Mouse (Mus musculus): ENCODE results near the gene Treh. TPM values are rescaled to one million over a fixed set of nuclear protein-coding genes. Genes with fewer than 3 reads are reported as not detected.

The Treh gene
- polyA plus RNA-seq, 1 experiment from 2014 or later = not detected

- Histone ChIP-seq H3K4me3 (no peak overlapping the region), H3K4me1 (replicated peaks) (no peaks in the 10 kb centered on the region), H3K36me3 (peaks cover 77% of the 10 kb centered on the region), H3K9ac (no peak overlapping the region), H3K4me2 (no peak overlapping the region), H3K27me3 (no peaks in the 10 kb centered on the region), H3K9me3 (replicated peaks) (no peaks in the 10 kb centered on the region), H3K27ac (no peak overlapping the region)
- ATAC-seq (replicated peaks; ENCODE audit: insufficient number of reproducible peaks, insufficient read depth, low FRiP score, low read depth) = no peak; the same call in 1 of the 2 replicates
- 73% methylated on average over 5 of the region's 5 CpGs for WGBS
These were observed 26.7 kb downstream of the Treh start for GRCm38 (mm10) chr9:44699730-44700129.

GRCm38 (mm10) chr9:44707749-44708428, 34.9 kb downstream of the Treh start:
- 28% methylated on average over 28 of the region's 28 CpGs for WGBS
- peak; percentile 24; the same call in 1 of the 2 replicates for ATAC-seq (replicated peaks; ENCODE audit: insufficient number of reproducible peaks, insufficient read depth, low FRiP score, low read depth)
- H3K27ac ChIP-seq = peak overlapping the region; percentile 63

DNA sequence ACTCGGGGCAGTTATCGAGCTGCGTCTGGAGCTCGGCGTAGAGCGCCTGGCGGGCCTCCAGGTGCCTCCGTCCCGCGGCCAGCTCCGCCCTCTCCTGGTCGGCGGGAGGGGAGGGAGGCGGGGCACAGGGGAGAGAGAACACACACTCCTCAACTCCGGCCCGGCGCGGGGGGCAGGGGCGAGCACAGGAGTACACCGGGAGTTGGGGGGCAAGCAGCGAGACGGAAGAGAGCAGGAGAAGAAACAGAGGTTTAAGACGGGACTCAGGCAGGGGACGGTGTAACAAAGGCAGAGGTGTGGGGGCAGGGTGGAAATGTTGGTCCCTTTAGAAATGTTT, 35.4 kb downstream of the Treh start:
- Histone ChIP-seq H3K9me3 (replicated peaks) (no peaks in the 10 kb centered on the region), H3K27ac (peak overlapping the region; percentile 63), H3K9ac (peak overlapping the region; percentile 54), H3K4me3 (peak overlapping the region; percentile 52), H3K27me3 (no peaks in the 10 kb centered on the region), H3K36me3 (peaks cover 39% of the 10 kb centered on the region; the same call in 1 of the 2 replicates), H3K4me1 (replicated peaks) (peaks cover 20% of the 10 kb centered on the region), H3K4me2 (peak overlapping the region; percentile 73)
- 3% methylated on average over 24 of the region's 24 CpGs for WGBS
- ATAC-seq (replicated peaks; ENCODE audit: insufficient number of reproducible peaks, insufficient read depth, low FRiP score, low read depth) = peak; percentile 88

More at GRCm38 (mm10) chr9:44707749-44708428, 34.9 kb downstream of the Treh start:
- H3K4me1 ChIP-seq (replicated peaks) = peaks cover 20% of the 10 kb centered on the region
- H3K27me3 ChIP-seq = no peaks in the 10 kb centered on the region
- peak overlapping the region; percentile 52 for H3K4me3 ChIP-seq
- H3K9ac ChIP-seq = peak overlapping the region; percentile 54
- no peaks in the 10 kb centered on the region for H3K9me3 ChIP-seq (replicated peaks)
- peak overlapping the region; percentile 73 for H3K4me2 ChIP-seq
- peaks cover 44% of the 10 kb centered on the region; the same call in 1 of the 2 replicates for H3K36me3 ChIP-seq

DNA sequence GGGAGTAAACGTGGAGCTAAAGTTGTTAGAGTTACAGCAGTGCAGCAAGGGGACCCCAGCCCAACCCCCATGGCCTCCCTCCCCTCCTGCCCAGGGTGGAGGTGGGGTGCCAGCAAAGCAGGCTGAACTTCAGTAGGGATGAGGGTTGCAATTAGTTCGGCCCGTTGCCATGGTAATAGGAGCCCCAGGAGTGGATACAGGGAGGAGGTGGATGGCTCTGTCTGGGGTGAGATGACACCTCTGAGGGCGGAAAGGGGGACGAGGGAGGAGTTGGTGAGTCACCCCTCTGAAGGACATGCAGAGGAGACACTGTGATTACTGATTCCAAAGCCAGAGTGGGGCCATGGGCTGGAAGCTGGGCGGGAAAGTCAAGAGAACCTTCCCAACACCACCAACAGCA, 35.9 kb downstream of the Treh start:
- H3K9me3 ChIP-seq (replicated peaks) = no peaks in the 10 kb centered on the region
- H3K36me3 ChIP-seq = peaks cover 33% of the 10 kb centered on the region; the same call in 1 of the 2 replicates
- no peaks in the 10 kb centered on the region for H3K27me3 ChIP-seq
- 26% methylated on average over 6 of the region's 6 CpGs for WGBS
- H3K4me3 ChIP-seq = peak overlapping the region; percentile 52
- peaks cover 20% of the 10 kb centered on the region for H3K4me1 ChIP-seq (replicated peaks)
- ATAC-seq (replicated peaks; ENCODE audit: insufficient number of reproducible peaks, insufficient read depth, low FRiP score, low read depth) = peak; percentile 33; the same call in 1 of the 2 replicates
- H3K4me2 ChIP-seq = peak overlapping the region; percentile 73
- peak overlapping the region; percentile 54; the same call in 1 of the 2 replicates for H3K9ac ChIP-seq
- peak overlapping the region; percentile 63 for H3K27ac ChIP-seq

- Histone ChIP-seq H3K9me3 (replicated peaks) (no peaks in the 10 kb centered on the region), H3K4me3 (no peak overlapping the region), H3K36me3 (peaks cover 36% of the 10 kb centered on the region; the same call in 1 of the 2 replicates), H3K27me3 (no peaks in the 10 kb centered on the region), H3K9ac (no peak overlapping the region), H3K4me1 (replicated peaks) (peaks cover 20% of the 10 kb centered on the region), H3K4me2 (no peak overlapping the region), H3K27ac (peak overlapping the region; percentile 63; the same call in 1 of the 2 replicates)
- 62% methylated on average over 2 of the region's 2 CpGs for WGBS
- ATAC-seq (replicated peaks; ENCODE audit: insufficient number of reproducible peaks, insufficient read depth, low FRiP score, low read depth) = no peak
These were observed 36.6 kb downstream of the Treh start for GRCm38 (mm10) chr9:44709600-44709999.

GRCm38 (mm10) chr9:44710213-44710612, 37.2 kb downstream of the Treh start:
- WGBS = 69% methylated on average over 5 of the region's 5 CpGs
- H3K27ac ChIP-seq = no peak overlapping the region
- peaks cover 38% of the 10 kb centered on the region; the same call in 1 of the 2 replicates for H3K36me3 ChIP-seq
- H3K9ac ChIP-seq = no peak overlapping the region
- no peaks in the 10 kb centered on the region for H3K27me3 ChIP-seq
- ATAC-seq (replicated peaks; ENCODE audit: insufficient number of reproducible peaks, insufficient read depth, low FRiP score, low read depth) = no peak
- peaks cover 20% of the 10 kb centered on the region for H3K4me1 ChIP-seq (replicated peaks)
- H3K4me3 ChIP-seq = no peak overlapping the region
- H3K4me2 ChIP-seq = no peak overlapping the region
- no peaks in the 10 kb centered on the region for H3K9me3 ChIP-seq (replicated peaks)

- H3K27ac ChIP-seq = no peak overlapping the region
- H3K4me3 ChIP-seq = no peak overlapping the region
- H3K9ac ChIP-seq = no peak overlapping the region
- no peaks in the 10 kb centered on the region for H3K9me3 ChIP-seq (replicated peaks)
- ATAC-seq (replicated peaks; ENCODE audit: insufficient number of reproducible peaks, insufficient read depth, low FRiP score, low read depth) = no peak
- peaks cover 43% of the 10 kb centered on the region for H3K36me3 ChIP-seq
- peaks cover 20% of the 10 kb centered on the region for H3K4me1 ChIP-seq (replicated peaks)
- H3K27me3 ChIP-seq = no peaks in the 10 kb centered on the region
- no peak overlapping the region for H3K4me2 ChIP-seq
- WGBS = 63% methylated on average over 17 of the region's 17 CpGs
These were observed 38.6 kb downstream of the Treh start for GRCm38 (mm10) chr9:44711602-44712001.

DNA sequence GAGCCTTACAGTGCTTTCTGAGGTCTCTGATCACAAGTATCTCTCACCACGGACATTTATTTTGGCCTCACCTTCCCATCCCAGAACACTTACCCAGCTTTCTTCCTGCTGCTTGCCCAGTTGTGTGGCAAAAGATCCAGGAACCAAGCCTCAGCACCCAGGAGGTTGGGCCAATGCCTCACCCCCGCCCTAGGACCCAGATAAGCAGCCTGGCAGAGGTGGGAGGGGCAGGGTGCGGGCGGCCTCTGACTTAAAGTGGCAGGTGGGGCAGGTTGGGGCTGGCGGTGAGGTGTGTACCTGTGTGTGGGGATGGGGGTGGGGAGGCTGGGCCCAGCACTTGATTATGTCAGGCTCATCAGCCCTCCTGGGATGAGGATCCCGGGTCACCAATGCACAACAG, 40.0 kb downstream of the Treh start:
- H3K4me3 ChIP-seq = no peak overlapping the region
- H3K4me2 ChIP-seq = no peak overlapping the region
- 76% methylated on average over 6 of the region's 6 CpGs for WGBS
- H3K9me3 ChIP-seq (replicated peaks) = no peaks in the 10 kb centered on the region
- peaks cover 26% of the 10 kb centered on the region for H3K4me1 ChIP-seq (replicated peaks)
- ATAC-seq (replicated peaks; ENCODE audit: insufficient number of reproducible peaks, insufficient read depth, low FRiP score, low read depth) = no peak
- no peaks in the 10 kb centered on the region for H3K27me3 ChIP-seq
- no peak overlapping the region for H3K27ac ChIP-seq
- peaks cover 39% of the 10 kb centered on the region for H3K36me3 ChIP-seq
- H3K9ac ChIP-seq = no peak overlapping the region

DNA sequence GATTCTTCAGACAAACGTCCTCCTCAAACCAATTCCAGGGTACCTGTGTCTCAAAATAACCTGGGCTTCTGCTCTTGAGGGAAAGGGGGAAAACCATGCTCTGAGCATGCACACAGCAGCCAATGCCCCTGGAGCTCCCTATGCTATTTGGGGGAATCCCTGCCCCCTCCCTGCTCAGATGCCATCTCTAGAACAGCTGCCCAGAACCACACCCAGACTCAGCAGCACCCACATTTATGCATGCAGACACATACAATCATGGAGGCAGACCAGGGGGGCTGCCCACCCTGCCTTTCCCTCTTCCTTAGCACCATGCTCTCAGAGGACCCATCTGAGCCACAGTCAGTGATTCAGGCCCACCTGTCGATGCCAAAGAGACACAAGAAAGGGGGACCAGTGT, 40.5 kb downstream of the Treh start:
- H3K27me3 ChIP-seq = no peaks in the 10 kb centered on the region
- ATAC-seq (replicated peaks; ENCODE audit: insufficient number of reproducible peaks, insufficient read depth, low FRiP score, low read depth) = no peak
- H3K4me3 ChIP-seq = no peak overlapping the region
- H3K9me3 ChIP-seq (replicated peaks) = no peaks in the 10 kb centered on the region
- peaks cover 39% of the 10 kb centered on the region for H3K36me3 ChIP-seq
- no peak overlapping the region for H3K9ac ChIP-seq
- no peak overlapping the region for H3K27ac ChIP-seq
- 58% methylated on average over 2 of the region's 2 CpGs for WGBS
- H3K4me1 ChIP-seq (replicated peaks) = peaks cover 28% of the 10 kb centered on the region
- H3K4me2 ChIP-seq = no peak overlapping the region

- Histone ChIP-seq H3K27me3 (no peaks in the 10 kb centered on the region), H3K9ac (no peak overlapping the region), H3K27ac (no peak overlapping the region), H3K36me3 (peaks cover 39% of the 10 kb centered on the region), H3K4me1 (replicated peaks) (peaks cover 29% of the 10 kb centered on the region), H3K4me2 (no peak overlapping the region), H3K9me3 (replicated peaks) (no peaks in the 10 kb centered on the region), H3K4me3 (no peak overlapping the region)
- WGBS = 84% methylated on average over 17 of the region's 17 CpGs
- no peak for ATAC-seq (replicated peaks; ENCODE audit: insufficient number of reproducible peaks, insufficient read depth, low FRiP score, low read depth)
These were observed 42.1 kb downstream of the Treh start for GRCm38 (mm10) chr9:44715109-44715508.

DNA sequence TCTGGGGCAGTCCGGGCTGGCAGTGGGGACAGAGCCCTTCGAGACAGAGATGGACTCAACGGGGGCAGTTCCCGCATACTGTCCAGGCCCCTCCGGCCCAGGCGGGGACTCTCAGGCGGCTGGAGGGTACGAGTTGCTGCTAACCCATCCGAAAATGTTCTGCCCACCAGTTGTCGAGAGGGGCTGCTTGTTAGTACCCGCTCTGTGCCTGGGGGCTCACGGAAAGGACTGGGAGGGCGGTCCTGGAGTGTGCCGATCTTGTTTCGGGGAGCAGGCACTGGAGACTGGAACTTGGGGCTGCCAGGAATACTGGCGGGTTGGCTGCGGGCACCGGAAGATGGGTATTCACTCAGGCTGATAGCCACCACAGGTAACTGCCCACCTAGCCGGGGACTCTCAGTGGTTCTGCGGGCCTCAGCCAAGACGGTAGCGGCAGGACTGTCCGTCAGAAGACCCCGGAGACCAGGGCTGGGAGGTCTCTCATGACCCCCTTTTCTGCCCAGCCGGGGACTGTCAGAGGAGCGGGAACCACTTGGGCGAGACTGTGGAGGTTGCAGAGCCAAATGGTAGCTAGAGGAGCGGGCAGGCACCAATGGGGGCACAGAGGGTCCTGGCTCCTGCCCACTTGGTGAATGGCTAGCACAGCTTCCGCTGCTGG, 42.8 kb downstream of the Treh start:
- no peak overlapping the region for H3K4me2 ChIP-seq
- peaks cover 32% of the 10 kb centered on the region for H3K36me3 ChIP-seq
- 92% methylated on average over 29 of the region's 29 CpGs for WGBS
- no peak overlapping the region for H3K4me3 ChIP-seq
- no peak overlapping the region for H3K9ac ChIP-seq
- peaks cover 36% of the 10 kb centered on the region for H3K4me1 ChIP-seq (replicated peaks)
- no peaks in the 10 kb centered on the region for H3K27me3 ChIP-seq
- ATAC-seq (replicated peaks; ENCODE audit: insufficient number of reproducible peaks, insufficient read depth, low FRiP score, low read depth) = no peak
- H3K9me3 ChIP-seq (replicated peaks) = no peaks in the 10 kb centered on the region
- H3K27ac ChIP-seq = no peak overlapping the region

All from heart, embryonic 15.5 days (tissue).